Mouse (Mus musculus) natural killer cell, adult 2 months (primary cell): Measurements from ENCODE around the gene H2-T23.
"Not testable (repeated sequence)": the region's sequence is repeated elsewhere in the genome, so short reads cannot be mapped to it uniquely, and the experiment has no call there.

Experiments used
- DNase-seq, 2 experiments: peaks; one replicate each; pipeline ENCODE4 v3.0.0; 2022; ENCODE audit warnings: low spot score in 2 of 2

The H2-T23 gene

DNA sequence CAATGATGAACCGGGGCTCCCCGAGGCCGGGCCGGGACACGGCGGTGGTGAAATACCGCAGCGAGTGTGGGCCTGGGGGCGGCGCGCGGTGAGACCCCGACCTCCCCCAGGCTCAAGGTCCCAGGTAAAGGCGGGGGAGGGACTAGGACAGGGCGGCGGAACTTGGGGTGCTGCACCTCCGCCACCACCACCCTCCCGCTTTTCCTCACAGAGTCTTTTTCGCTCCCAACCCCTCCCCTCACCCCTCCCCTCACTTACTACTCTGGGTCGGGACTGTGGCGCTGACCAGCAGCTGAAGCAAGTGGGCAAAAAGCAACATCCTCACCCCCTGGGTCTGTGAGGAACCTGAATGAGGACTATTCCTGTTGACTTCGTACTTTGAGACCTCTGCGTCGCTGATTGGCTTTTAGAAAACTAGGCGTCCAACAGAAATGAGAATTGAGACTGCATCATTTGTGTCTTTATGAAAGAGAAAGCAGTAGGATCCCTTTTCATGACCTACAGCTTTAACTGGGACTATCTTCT, at the start of gene H2-T23:
Gene H2-T23, minus strand, starts transcription at position 505 of the 525 bp plus-strand sequence.
- DNase-seq, result peak; percentile 64 to 73

DNA sequence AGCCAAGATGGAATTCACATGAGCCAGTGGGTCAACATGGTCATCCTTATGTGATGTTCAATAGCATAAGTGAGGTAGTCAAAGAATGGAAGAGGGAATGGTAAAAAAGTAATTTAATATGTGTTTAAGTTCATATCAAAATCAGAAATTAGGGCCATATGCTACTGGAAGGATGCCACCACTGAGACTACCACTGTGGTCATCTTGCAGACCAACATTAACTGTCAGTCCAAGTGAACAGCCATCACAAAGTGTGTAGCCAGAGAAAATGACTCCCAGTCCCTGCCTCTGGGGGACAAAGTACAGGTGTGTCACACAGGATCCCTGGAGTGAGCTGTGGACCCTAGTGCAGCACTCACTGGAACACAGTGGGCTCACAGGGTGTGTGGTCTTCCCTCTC, 49.2 kb upstream of the H2-T23 start:
- DNase-seq, result not testable (repeated sequence)

DNA sequence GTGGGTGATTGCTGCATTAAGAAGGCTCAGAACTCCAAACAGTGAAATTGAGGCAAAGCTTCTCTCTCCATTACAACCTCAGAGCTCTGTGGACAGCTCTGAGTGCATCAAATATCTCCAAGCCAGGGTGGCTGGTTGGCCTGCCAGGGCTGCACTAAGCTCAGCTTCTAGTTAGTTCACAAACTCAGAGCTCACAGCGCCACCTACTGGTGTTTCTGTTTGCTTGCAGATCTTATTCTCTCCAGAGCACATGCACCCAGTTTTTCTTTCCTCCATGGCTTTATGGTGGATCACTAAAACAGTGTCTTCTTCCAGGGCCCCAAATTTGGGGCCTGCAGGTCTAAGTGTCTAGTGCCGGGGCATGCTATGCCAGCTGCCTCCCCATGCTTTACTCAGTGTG, 28.2 kb upstream of the H2-T23 start:
- peak; percentile 80 to 88 for DNase-seq

DNA sequence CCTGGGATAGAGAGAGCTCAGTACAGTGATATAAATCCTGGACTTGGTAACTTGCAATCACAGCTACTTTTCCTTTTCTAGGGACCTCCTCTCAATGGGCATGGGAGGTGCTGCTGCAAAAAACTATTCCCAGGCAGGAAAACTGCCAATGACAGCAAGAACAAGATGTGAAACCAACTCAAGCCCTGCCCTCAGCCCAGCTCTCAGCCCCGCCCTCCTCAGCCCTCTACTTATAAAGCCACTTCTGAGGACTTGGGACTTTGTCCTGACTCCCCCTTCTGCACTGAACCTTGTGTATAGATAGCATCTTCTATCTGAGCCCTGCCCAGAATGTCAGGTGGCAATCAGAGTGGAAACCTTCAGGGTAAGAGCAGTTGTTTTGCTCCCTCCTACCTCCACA, 25.7 kb upstream of the H2-T23 start, which contains the start of gene Gm11127:
Gene Gm11127, minus strand, starts transcription at position 10 of the 400 bp plus-strand sequence.
- not testable (repeated sequence) for DNase-seq

DNA sequence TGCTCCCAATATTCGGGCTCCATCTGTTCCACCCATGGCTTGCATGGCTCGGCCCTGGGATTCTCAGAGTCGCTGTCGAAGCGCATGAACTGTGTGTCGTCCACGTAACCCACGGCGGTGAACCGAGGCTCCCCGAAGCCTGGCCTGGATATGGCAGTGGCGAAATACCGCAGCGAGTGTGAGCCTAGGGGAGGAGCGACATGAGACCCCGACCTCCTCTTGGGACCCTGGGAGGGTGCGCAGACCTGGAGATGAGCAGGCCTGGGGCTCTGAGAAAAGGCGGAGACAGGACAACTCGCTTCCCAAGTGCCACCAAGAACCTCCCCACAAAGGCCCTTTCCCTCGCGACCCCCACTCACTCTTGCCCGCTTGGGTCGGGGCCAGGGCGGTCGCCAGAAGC, 25.3 kb upstream of the H2-T23 start:
- not testable (repeated sequence) for DNase-seq

DNA sequence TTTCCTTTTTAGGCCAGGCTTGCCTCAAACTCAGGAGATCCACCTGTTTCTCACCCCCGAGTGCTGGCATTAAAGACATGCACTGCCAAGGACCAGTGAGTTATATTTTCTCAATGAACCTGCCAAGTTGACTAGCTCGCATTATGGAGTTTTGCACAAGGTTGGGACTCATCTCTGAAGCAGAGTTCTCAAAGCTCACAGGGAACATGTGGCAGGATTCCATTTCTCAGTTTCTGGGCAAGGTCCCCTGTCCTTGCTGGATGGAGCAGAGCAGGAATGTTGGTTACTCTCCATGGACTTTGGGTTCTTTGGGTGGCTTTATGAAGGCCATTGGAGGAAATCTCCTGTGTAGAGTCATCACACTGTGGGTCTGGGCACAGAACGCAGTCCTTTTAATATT, 10.6 kb upstream of the H2-T23 start:
- DNase-seq, result no peak

DNA sequence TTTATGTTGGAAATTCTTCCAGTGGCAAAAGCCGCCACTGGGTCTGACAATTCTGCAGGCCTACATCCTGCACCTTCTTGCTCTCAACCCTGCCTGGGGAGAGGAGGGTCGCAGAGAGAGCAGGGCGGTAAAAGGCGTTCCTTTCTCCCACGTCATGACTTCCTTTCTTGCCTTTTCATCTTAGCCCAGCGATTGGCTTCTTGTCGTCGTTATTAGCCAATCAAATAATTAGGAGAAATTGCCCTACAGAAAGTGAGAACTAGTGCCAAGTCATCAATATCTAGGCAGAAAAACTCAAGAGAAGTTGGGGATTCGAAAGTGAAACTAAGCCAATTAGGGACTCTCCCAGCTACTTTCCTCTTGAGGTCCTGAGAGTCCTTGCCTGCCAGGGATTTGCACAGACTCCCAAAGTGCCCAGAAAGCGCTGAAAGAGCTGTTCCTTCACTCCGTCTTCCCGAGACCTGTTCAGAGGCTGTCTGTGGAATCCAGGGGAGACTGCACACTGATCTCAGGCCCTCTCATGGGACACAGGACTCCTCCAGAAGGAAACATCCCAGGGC, 10.0 kb upstream of the H2-T23 start, which contains the start of the genes H2-T22 and Gm6034:
Gene H2-T22, minus strand, starts transcription at position 138 of the 560 bp plus-strand sequence.
Gene Gm6034, plus strand, starts transcription at position 352 of the 560 bp plus-strand sequence.
- peak; percentile 85 to 86 for DNase-seq

DNA sequence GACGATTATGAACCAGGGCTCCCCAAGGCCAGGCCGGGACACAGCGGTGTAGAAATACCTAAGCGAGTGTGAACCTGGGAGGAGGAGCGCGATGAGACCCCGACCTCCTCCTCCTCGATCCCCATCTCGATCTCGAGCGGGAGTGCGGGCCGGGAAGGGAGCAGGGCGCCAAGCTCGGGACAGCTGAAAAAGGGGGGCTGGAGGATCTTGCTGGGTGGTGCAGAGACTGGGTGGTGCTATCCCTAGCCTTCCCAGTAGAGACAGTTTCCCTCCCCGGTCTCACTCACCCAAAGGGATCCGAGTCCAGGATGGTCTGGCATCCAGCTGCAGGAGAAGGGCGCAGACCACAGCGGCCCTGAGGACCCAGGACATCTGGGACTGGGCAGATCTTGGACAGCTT, 9.4 kb upstream of the H2-T23 start:
- DNase-seq, result not testable (repeated sequence)

DNA sequence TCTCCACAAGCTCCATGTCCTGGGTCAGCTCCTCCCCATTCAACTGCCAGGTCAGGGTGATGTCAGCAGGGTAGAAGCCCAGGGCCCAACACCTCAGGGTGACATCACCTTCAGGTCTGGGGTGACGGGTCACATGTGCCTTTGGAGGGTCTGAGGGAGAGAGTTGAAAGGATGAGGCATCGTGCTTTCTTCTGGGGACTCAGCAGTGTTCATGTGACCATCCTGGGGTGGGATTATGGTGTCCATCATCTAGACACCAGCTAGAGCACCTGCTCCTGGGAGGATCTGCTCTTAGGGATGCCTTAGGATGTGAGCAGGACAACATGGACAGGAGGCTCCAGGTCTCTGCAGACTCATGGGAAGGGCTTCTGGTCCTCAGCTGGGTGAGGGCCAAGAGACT, 7.9 kb upstream of the H2-T23 start:
- not testable (repeated sequence) for DNase-seq

DNA sequence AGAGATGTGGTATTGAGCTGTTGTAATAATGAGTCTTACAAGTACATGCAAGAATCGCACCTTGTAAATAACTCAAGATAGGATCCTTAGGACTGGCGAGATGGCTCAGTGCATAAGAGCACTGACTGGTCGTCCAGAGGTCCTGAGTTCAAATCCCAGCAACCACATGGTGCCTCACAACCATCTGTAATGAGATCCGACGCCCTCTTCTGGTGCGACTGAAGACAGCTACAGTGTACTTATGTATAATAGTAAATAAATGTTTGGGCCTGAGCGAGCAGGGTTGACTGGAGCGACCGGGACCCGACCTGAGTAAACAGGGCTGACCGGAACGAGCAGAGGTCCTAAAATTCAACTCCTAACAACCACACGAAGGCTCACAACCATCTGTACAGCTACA, 3.5 kb upstream of the H2-T23 start:
- not testable (repeated sequence) for DNase-seq

DNA sequence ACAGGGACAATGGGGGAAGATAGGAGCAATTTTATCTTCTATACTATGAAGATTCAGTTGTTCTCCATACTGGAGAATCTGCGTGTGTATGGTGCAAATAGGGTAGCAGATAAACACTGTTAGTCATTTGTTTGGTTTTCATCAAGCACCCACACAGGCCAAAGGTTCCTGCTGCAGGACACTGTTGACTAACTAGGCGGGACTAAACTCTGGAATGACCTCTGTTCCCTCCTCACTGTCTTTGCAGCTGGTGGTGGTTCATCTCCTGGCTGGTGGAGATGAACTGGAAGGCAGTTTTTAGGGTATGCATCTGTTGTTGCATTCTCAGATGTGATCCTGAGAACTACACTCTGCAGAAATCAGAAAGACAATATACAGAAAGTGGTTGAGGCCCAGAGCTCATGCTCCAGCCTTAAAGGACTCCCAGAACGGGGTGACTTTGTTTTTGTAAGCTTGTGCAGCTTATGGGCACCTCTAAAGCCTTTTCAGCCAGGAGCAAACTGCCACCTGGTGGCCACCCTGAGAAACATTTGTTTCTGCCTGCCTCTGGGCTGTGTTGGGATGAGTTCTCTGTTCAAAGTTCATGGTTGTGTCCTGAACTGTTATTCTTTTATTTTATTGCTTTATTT, 2.5 kb upstream of the H2-T23 start:
- DNase-seq, result peak; percentile 58 to 72

DNA sequence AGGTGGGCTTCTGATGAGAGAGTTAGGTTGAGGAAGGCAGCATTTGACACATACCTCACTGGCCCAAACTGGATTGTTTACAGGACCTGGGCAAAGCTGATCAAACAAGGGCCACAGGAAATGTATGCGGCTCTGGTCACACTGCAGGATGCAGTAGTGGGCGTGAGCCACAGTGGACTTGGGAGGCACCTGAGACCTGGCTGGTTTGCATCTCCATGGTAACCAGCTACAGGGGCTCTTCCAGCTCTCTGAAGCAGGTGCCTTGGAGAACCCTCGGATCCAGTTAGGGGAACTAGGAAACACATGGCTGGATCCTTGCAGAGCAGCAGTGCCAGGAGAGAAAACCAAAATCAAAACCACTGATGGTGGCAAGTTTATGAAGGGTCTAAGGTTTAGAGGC, 1.9 kb upstream of the H2-T23 start:
- not testable (repeated sequence) for DNase-seq

DNA sequence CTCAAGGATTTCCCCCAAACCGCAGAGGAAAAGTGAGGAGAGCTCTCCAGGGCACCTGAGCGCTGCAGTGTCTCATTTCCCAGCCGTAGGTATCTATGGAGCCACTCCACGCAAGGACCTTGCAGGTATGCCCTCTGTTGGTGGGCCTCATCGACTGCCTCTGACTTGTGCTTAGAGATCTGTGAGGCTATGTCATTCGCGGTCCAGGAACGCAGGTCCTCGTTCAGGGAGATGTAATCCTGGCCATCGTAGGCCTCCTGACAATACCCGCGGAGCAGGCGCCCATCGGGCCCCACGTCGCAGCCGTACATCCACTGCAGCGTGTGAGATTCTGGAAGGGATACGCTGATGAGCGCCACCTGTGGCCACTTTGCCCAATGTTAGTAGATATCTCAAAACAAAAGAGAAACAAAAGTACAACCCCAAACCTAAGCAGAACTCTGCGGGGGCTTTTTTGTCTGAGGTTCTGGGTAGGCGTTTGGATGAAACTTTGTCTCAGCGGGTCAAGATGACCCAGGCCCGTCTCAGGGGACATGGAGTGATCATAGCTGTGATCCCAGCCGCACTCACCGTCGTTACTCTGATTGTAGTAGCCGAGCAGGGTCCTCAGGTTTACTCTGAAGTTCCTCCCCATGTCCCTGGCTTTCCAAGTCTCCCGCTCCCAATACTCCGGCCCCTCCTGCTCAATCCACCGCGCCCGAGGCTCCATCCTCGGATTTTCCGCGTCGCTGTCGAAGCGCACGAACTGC, 898 bp downstream of the H2-T23 start:
- DNase-seq, result peak; percentile 66 to 73

DNA sequence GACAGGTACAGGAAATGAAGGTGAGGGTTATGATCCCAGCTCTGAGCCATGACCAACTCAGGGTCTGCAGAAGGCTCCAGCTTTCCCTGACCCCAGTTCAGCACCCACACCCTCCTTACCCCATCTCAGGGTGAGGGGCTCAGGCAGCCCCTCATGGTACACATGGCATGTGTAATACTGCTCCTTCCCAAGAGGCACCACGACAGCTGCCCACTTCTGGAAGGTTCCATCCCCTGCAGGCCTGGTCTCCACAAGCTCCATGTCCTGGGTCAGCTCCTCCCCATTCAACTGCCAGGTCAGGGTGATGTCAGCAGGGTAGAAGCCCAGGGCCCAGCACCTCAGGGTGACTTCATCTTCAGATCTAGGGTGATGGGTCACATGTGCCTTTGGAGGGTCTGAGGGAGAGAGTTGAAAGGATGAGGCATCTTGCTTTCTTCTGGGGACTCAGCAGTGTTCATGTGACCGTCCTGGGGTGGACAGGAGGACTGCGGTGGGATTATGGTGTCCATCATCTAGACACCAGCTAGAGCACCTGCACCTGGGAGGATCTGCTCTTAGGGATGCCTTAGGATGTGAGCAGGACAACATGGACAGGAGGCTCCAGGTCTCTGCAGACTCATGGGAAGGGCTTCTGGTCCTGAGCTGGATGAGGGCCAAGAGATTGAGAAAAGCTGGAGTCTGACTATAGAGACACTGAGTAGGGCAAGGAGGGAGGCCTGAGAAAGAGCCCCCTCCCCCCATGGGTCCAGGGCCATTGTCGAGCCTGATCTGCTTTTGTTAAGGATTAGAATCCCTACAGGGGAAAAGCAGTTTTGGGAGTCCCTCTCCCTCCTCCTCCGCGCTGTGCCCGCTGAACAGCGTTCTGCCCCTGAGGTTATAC, 1.7 kb downstream of the H2-T23 start:
- DNase-seq, result not testable (repeated sequence)

DNA sequence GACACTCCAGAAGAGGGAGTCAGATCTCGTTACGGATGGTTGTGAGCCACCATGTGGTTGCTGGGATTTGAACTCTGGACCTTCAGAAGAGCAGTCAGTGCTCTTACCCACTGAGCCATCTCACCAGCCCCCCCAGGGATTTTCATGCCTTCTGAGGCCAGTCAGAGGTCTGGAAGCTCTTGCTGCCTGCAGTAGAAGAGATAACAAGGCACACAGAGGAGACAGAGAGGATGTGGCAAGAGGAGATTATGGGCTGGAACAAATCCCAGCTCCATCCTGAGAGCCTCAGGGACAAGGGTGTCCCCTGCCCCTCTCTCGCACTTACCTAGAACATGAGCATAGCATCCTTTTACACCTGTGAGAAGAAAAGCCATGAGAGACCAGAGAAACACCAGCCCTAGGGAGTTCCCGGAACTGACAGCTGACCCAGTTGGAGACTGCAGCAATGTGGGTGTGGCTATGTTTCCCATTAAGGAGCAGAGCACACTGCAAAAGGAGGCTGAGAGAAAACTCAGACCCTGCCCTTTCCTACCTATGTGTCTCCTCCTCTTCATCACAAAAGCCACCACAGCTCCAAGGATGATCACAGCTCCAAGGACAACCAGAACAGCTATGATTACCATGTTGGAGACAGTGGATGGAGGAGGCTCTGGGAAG, 2.5 kb downstream of the H2-T23 start:
- DNase-seq, result not testable (repeated sequence)

DNA sequence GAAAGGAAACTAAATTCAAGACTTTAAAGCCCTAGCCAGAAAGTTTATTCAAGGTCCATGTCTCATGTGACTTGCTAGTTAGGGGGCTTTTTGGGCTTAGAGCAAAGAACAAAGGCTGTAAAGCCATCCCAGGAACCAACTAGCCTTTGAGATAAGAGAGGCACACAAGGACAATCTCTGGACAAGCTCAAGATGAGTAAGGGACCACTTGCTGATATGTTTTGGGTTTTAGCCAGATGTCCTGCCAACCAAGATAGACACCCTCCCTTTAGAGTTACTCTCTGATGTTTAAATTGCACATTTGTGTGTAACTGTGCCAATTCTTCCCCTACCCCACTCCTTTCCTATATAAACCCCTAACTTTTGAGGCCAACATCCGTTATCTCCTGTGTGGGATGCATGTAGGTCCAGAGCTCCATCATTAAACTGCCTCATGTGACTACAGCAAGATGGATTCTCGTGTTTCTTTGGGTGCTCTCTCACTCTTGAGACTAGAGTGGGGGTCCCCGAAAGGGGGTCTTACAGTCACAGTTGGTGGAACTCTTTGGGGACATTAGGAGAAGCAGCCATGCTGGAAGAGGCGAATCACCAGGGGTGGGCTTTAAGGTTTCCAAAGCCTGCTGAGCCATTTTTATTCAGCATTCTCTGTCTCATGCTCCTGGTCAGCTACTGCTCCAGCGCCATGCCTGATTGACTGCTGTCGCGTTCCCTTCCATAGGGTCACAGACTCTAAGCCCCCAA, 3.6 kb downstream of the H2-T23 start:
- DNase-seq, result no peak

DNA sequence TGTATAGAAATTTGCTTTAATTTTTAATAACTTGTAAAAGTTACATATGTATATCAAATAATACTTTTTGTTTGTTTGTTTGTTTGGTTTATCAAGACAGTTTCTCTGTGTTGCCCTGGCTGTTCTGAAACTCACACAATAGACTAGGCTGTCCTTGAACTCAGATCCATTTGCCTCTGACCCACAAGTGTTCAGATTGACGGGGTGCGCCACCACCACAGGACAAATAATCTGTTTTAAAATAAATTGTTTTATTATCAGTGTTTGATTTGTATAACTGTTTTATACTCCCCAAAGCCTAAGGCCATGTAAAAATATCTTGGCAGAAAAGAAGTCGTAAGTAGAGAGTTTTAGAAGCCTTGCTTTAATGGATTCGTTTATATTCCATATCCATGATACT, 5.0 kb downstream of the H2-T23 start:
- no peak for DNase-seq

DNA sequence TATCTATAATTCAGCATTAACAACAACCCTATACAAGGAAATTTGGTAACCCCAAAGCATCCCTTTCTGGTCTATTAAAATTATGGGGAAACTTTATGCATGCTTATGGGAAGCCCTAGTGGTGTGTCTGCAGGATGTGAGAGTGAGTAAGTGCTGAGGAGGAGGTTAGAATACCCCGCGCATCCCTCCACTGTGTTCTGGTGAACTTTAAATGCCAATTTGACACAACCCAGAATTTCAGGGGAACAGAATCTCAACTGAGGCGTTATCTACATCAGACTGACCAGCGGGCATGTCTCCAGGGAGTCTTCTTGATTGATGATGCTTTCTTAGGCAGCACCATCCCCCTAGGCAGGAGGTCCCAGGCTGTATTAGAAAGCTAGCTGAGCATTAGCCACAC, 6.8 kb downstream of the H2-T23 start:
- DNase-seq, result no peak

DNA sequence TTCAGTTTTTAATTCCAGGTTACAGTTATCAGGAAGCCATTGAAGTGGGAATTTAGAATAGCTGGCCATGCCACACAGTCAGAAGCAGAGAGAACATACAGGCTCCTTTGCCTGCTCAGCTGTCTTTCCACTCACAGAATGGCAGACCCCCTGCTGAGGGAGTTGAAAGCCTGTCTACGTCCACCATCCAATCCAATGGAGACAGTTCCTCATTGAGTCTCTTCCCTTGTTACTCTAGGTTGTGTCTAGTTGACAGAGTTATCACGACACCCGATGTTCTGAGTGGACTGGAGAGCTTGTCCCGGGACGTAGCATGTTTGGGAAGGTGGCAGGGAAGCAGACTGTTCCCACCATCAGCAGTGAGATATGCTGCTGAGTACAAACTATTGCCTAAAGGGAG, 7.5 kb downstream of the H2-T23 start:
- no peak for DNase-seq
